Mouse (Mus musculus): ENCODE results near the gene Gnmt. TPM values are rescaled to one million over a fixed set of nuclear protein-coding genes. Genes with fewer than 3 reads are reported as not detected.

Gnmt gene
- 1.8 and 2.5 TPM in 2 replicates for polyA plus RNA-seq (2015; fragmentation: Nextera tagmentation; extraction: Ambion mirVana)

- H3K36me3 ChIP-seq (ENCODE audit: control insufficient read depth, insufficient read depth): peaks cover 3% of the 10 kb centered on the region; the same call in 1 of the 2 replicates
- WGBS: 16% methylated on average over 24 of the region's 24 CpGs
- H3K27me3 ChIP-seq (ENCODE audit: control insufficient read depth, insufficient read depth, low read length): peaks cover 10% of the 10 kb centered on the region; the same call in 1 of the 2 replicates
- peaks cover 9% of the 10 kb centered on the region for H3K4me1 ChIP-seq (ENCODE audit: control insufficient read depth, insufficient read depth, low read length)
- peak within 1 kb of the TSS; percentile 13; the same call in 1 of the 2 replicates for H3K4me3 ChIP-seq (ENCODE audit: low read length)
- no peak for ATAC-seq (replicated peaks; ENCODE audit: extremely low read depth, insufficient read depth, low FRiP score)
- H3K27ac ChIP-seq (ENCODE audit: low read length): no peak within 1 kb of the TSS
- H3K9ac ChIP-seq (ENCODE audit: low read length): 0 out of 2 replicates have a peak within 1 kb of the TSS, but pooled peaks have one; percentile 6
- peak within 1 kb of the TSS; percentile 34 for H3K4me2 ChIP-seq (ENCODE audit: low read depth, low read length)
- H3K9me3 ChIP-seq (replicated peaks; ENCODE audit: control insufficient read depth, low read length): no peaks in the 10 kb centered on the region
These were observed at the start of gene Gnmt for GRCm38 (mm10) chr17:46728904-46729318. TSS of gene Gnmt (minus strand) at chr17:46729168.

- Histone ChIP-seq H3K27ac (ENCODE audit: low read length) (no peak overlapping the region), H3K4me3 (ENCODE audit: low read length) (no peak overlapping the region), H3K9ac (ENCODE audit: low read length) (no peak overlapping the region), H3K9me3 (replicated peaks; ENCODE audit: control insufficient read depth, low read length) (no peaks in the 10 kb centered on the region), H3K36me3 (ENCODE audit: control insufficient read depth, insufficient read depth) (peaks cover 51% of the 10 kb centered on the region), H3K27me3 (ENCODE audit: control insufficient read depth, insufficient read depth, low read length) (no peaks in the 10 kb centered on the region), H3K4me1 (ENCODE audit: control insufficient read depth, insufficient read depth, low read length) (peaks cover 14% of the 10 kb centered on the region), H3K4me2 (ENCODE audit: low read depth, low read length) (no peak overlapping the region)
- ATAC-seq (replicated peaks; ENCODE audit: extremely low read depth, insufficient read depth, low FRiP score): no peak
- 66% methylated on average over 3 of the region's 3 CpGs for WGBS
These were observed 47.1 kb upstream of the Gnmt start for GRCm38 (mm10) chr17:46776087-46776486.

GRCm38 (mm10) chr17:46775070-46775469, 46.1 kb upstream of the Gnmt start:
- Histone ChIP-seq H3K9me3 (replicated peaks; ENCODE audit: control insufficient read depth, low read length) (no peaks in the 10 kb centered on the region), H3K4me1 (ENCODE audit: control insufficient read depth, insufficient read depth, low read length) (peaks cover 13% of the 10 kb centered on the region), H3K27ac (ENCODE audit: low read length) (no peak overlapping the region), H3K4me3 (ENCODE audit: low read length) (no peak overlapping the region), H3K9ac (ENCODE audit: low read length) (no peak overlapping the region), H3K36me3 (ENCODE audit: control insufficient read depth, insufficient read depth) (peaks cover 47% of the 10 kb centered on the region), H3K27me3 (ENCODE audit: control insufficient read depth, insufficient read depth, low read length) (no peaks in the 10 kb centered on the region), H3K4me2 (ENCODE audit: low read depth, low read length) (no peak overlapping the region)
- ATAC-seq (replicated peaks; ENCODE audit: extremely low read depth, insufficient read depth, low FRiP score): no peak
- 93% methylated on average over 9 of the region's 9 CpGs for WGBS

DNA sequence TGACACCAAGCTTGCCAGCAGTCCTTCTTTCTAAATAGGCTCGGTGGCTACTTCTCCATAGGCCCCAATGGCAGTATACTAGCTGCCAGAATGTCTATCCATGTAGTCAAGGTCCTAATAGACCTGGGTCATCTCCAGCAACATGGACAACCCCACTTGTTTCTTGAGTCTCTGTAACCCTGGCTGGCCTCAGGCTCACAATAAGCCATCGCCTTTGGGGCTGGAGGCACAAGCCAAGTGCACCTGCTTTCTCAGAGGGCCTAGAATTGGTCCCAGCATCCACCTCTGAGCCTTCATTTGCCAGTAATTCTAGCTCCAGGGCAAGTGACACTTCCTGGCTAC, 45.1 kb upstream of the Gnmt start:
- no peaks in the 10 kb centered on the region for H3K27me3 ChIP-seq (ENCODE audit: control insufficient read depth, insufficient read depth, low read length)
- H3K9ac ChIP-seq (ENCODE audit: low read length): no peak overlapping the region
- no peak overlapping the region; the same call in 1 of the 2 replicates for H3K4me3 ChIP-seq (ENCODE audit: low read length)
- peak overlapping the region; percentile 65; the same call in 1 of the 2 replicates for H3K4me2 ChIP-seq (ENCODE audit: low read depth, low read length)
- no peak overlapping the region for H3K27ac ChIP-seq (ENCODE audit: low read length)
- ATAC-seq (replicated peaks; ENCODE audit: extremely low read depth, insufficient read depth, low FRiP score): no peak
- H3K36me3 ChIP-seq (ENCODE audit: control insufficient read depth, insufficient read depth): peaks cover 39% of the 10 kb centered on the region
- 48% methylated on average over 2 of the region's 2 CpGs for WGBS
- H3K9me3 ChIP-seq (replicated peaks; ENCODE audit: control insufficient read depth, low read length): no peaks in the 10 kb centered on the region
- H3K4me1 ChIP-seq (ENCODE audit: control insufficient read depth, insufficient read depth, low read length): peaks cover 13% of the 10 kb centered on the region

DNA sequence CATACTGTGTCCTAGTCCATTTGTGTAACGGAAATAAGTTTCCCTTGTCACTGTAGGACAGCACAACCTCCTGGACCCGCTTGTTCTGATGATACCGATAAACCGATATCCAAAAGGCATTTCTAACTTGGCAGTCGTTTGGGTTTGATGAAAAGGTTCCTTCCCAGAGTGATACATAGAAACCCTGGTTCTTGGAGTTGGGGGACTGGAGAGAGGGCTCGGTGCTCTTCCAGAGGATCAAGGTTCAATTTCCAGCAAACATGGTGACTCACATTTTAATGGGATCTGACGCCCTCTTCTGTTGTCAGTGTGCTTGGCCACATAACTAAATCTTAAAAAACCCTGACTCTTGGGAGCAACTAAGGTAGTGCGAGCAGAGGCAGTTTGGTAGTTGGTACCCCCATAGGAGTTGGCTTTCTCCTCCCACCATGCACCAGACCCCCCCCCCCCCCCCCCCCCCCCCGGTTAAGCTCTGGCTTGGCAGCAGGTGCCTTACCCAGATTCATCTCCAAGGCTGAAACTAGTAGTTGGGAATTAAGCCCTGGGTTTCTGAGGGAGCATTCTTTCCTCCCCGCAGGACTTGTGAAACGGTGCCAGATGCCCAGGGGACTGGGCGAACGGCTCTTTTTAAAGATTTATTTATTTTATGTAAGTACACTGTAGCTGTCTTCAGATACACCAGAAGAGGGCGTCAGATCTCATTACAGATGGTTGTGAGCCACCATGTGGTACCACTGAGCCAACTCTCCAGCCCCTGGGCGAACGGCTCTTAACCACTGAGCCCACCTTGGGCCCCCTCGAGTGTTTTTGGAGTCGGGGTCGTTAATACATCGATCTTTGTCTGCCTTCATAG, 44.5 kb upstream of the Gnmt start:
- peak overlapping the region; percentile 75 for H3K27ac ChIP-seq (ENCODE audit: low read length)
- no peak for ATAC-seq (replicated peaks; ENCODE audit: extremely low read depth, insufficient read depth, low FRiP score)
- peaks cover 33% of the 10 kb centered on the region for H3K36me3 ChIP-seq (ENCODE audit: control insufficient read depth, insufficient read depth)
- WGBS: 10% methylated on average over 19 of the region's 20 CpGs
- H3K27me3 ChIP-seq (ENCODE audit: control insufficient read depth, insufficient read depth, low read length): no peaks in the 10 kb centered on the region
- H3K9ac ChIP-seq (ENCODE audit: low read length): peak overlapping the region; percentile 88
- H3K4me1 ChIP-seq (ENCODE audit: control insufficient read depth, insufficient read depth, low read length): peaks cover 13% of the 10 kb centered on the region
- no peaks in the 10 kb centered on the region for H3K9me3 ChIP-seq (replicated peaks; ENCODE audit: control insufficient read depth, low read length)
- H3K4me2 ChIP-seq (ENCODE audit: low read depth, low read length): peak overlapping the region; percentile 65
- H3K4me3 ChIP-seq (ENCODE audit: low read length): peak overlapping the region; percentile 71

- Histone ChIP-seq H3K4me3 (ENCODE audit: low read length) (peak within 1 kb of the TSS; percentile 71), H3K4me1 (ENCODE audit: control insufficient read depth, insufficient read depth, low read length) (peaks cover 13% of the 10 kb centered on the region), H3K36me3 (ENCODE audit: control insufficient read depth, insufficient read depth) (peaks cover 26% of the 10 kb centered on the region), H3K27ac (ENCODE audit: low read length) (peak within 1 kb of the TSS; percentile 75), H3K9ac (ENCODE audit: low read length) (peak within 1 kb of the TSS; percentile 88), H3K9me3 (replicated peaks; ENCODE audit: control insufficient read depth, low read length) (no peaks in the 10 kb centered on the region), H3K4me2 (ENCODE audit: low read depth, low read length) (peak within 1 kb of the TSS; percentile 65), H3K27me3 (ENCODE audit: control insufficient read depth, insufficient read depth, low read length) (no peaks in the 10 kb centered on the region)
- WGBS: under 1% methylated on average over 50 of the region's 50 CpGs
- ATAC-seq (replicated peaks; ENCODE audit: extremely low read depth, insufficient read depth, low FRiP score): peak; percentile 83
These were observed 43.7 kb upstream of the Gnmt start, which contains the start of gene 2310039H08Rik for GRCm38 (mm10) chr17:46772404-46773277. TSS of gene 2310039H08Rik (plus strand) at chr17:46772635.

GRCm38 (mm10) chr17:46772038-46772403, 43.1 kb upstream of the Gnmt start:
- WGBS: 4% methylated on average over 5 of the region's 5 CpGs
- peak overlapping the region; percentile 71 for H3K4me3 ChIP-seq (ENCODE audit: low read length)
- H3K9me3 ChIP-seq (replicated peaks; ENCODE audit: control insufficient read depth, low read length): no peaks in the 10 kb centered on the region
- peak overlapping the region; percentile 65 for H3K4me2 ChIP-seq (ENCODE audit: low read depth, low read length)
- H3K27me3 ChIP-seq (ENCODE audit: control insufficient read depth, insufficient read depth, low read length): no peaks in the 10 kb centered on the region
- H3K4me1 ChIP-seq (ENCODE audit: control insufficient read depth, insufficient read depth, low read length): peaks cover 13% of the 10 kb centered on the region
- no peak for ATAC-seq (replicated peaks; ENCODE audit: extremely low read depth, insufficient read depth, low FRiP score)
- H3K36me3 ChIP-seq (ENCODE audit: control insufficient read depth, insufficient read depth): peaks cover 20% of the 10 kb centered on the region
- peak overlapping the region; percentile 75 for H3K27ac ChIP-seq (ENCODE audit: low read length)
- H3K9ac ChIP-seq (ENCODE audit: low read length): peak overlapping the region; percentile 88

DNA sequence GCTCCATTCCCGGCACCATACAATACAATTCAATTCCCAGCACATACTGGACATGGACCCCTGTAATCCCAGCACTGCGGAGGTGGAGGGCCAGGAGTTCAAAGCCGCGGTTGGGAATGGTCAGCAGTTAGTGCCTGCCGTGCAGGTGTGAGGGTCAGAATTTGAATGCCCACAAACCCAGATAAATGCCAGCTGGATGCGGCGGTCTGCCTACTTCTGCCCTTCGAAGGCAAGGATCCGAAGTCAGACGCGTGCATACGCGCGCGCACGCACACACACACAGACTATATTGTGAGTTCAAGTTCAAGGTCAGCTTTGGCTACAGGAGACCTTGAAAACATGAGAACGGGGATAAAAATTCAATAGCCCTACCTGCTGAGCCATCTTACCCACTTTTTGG, 42.6 kb upstream of the Gnmt start:
- ATAC-seq (replicated peaks; ENCODE audit: extremely low read depth, insufficient read depth, low FRiP score): no peak
- peaks cover 19% of the 10 kb centered on the region for H3K36me3 ChIP-seq (ENCODE audit: control insufficient read depth, insufficient read depth)
- no peaks in the 10 kb centered on the region for H3K9me3 ChIP-seq (replicated peaks; ENCODE audit: control insufficient read depth, low read length)
- peak overlapping the region; percentile 75 for H3K27ac ChIP-seq (ENCODE audit: low read length)
- peak overlapping the region; percentile 65 for H3K4me2 ChIP-seq (ENCODE audit: low read depth, low read length)
- 61% methylated on average over 17 of the region's 17 CpGs for WGBS
- no peaks in the 10 kb centered on the region for H3K27me3 ChIP-seq (ENCODE audit: control insufficient read depth, insufficient read depth, low read length)
- H3K4me1 ChIP-seq (ENCODE audit: control insufficient read depth, insufficient read depth, low read length): peaks cover 13% of the 10 kb centered on the region
- H3K9ac ChIP-seq (ENCODE audit: low read length): peak overlapping the region; percentile 88
- peak overlapping the region; percentile 71 for H3K4me3 ChIP-seq (ENCODE audit: low read length)

Measured in heart, embryonic 16.5 days (tissue).